Mouse (Mus musculus): ENCODE results near the gene Cdhr4.
A peak's percentile ranks its signal among the peaks of the same experiment; 100 is the strongest.

Cdhr4 gene

GRCm38 (mm10) chr9:107975399-107976386, 16.6 kb upstream of the Cdhr4 start, which contains the start of gene Uba7:
Uba7 (plus strand) TSS chr9:107975505.
- no peak for DNase-seq (ENCODE audit: low spot score in 2 of 2)

GRCm38 (mm10) chr9:107978815-107979214, 13.5 kb upstream of the Cdhr4 start:
- DNase-seq (ENCODE audit: low spot score in 2 of 2), result no peak

DNA sequence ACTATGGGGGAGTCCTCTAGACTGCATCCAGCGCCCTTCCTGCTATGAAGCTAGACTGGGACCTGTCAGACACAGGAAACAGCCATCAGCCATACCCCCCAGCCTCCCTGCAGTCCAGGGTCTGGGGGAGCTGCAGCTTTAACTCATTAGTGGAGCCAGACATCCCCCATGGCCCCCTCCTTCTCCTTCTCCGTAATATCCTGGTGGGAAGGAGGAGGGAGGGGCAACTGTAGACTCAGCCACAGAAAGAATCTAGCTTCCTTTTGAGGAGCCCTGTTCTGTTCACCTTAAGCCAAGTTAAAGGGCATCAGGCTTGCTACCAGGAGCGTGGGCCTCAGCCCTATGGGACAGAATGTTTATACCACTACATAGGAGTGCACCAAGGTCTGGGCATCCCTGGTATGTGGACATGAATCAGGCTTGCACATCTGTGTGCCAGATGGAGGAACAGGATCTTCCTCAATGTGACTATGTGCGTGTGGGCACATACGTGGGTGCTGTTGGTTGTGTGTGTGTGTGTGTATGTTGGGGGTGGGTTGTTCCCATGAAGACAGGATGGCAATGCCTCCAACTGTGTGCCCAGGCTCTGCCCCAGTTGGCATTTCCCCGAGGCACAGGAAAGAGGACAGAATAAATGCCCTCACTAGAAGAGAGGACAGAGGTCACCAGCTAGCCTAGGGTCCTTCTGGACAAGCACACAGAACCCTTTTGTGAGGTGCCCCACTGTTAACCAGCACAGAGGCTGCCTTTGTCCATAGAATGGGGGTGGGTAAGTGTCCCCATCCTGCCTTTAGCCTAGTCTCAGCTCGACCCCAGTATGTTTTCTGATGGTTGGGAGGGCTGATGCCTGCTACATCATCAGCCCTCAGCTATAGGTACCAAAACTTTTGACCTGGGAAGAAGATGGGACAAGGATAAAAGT, 10.4 kb upstream of the Cdhr4 start:
- DNase-seq (ENCODE audit: low spot score in 2 of 2), result no peak

DNA sequence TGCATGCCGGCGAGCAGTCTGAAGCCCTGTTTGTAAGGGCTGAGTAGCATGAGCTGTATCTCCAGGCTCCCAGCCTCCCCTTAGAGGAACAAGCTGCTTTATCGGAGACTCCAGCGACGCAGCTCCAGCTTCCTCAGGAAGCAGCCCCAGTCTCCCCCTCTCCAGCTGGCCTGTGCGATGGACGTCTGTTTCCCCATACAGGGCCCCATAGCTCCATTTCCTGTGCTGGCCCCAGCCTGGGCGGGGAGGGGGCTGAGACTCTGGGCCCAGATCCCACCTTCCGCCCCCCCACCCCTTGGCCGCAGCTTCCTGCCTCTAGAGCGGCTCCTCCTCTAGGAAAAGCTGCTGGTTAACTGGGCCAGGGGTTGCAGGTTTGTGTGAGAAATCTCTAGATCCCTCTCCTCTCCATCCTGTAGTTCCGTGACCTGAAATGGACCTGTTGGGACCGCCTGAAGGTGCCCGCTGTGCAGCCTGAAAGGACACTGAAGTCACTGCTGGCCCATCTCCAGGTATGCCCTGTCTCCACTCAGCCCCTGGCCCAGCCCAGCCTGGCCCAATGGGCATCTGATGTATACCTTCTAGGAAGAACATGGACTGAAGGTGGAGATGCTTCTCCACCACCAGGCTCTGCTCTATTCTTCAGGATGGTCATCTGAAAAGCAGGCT, 9.5 kb upstream of the Cdhr4 start, which contains the start of gene Gm20661:
TSS of gene Gm20661 (plus strand) at position 378 of the 666 bp plus-strand sequence.
- peak; percentile 83 to 84 for DNase-seq (ENCODE audit: low spot score in 2 of 2)

GRCm38 (mm10) chr9:107983421-107983890, 8.8 kb upstream of the Cdhr4 start:
- peak; percentile 83 to 87 for DNase-seq (ENCODE audit: low spot score in 2 of 2)

GRCm38 (mm10) chr9:107984052-107984753, 8.1 kb upstream of the Cdhr4 start:
- no peak for DNase-seq (ENCODE audit: low spot score in 2 of 2)

- DNase-seq (ENCODE audit: low spot score in 2 of 2), result no peak
Measured at GRCm38 (mm10) chr9:107984754-107985055, 7.6 kb upstream of the Cdhr4 start.

DNA sequence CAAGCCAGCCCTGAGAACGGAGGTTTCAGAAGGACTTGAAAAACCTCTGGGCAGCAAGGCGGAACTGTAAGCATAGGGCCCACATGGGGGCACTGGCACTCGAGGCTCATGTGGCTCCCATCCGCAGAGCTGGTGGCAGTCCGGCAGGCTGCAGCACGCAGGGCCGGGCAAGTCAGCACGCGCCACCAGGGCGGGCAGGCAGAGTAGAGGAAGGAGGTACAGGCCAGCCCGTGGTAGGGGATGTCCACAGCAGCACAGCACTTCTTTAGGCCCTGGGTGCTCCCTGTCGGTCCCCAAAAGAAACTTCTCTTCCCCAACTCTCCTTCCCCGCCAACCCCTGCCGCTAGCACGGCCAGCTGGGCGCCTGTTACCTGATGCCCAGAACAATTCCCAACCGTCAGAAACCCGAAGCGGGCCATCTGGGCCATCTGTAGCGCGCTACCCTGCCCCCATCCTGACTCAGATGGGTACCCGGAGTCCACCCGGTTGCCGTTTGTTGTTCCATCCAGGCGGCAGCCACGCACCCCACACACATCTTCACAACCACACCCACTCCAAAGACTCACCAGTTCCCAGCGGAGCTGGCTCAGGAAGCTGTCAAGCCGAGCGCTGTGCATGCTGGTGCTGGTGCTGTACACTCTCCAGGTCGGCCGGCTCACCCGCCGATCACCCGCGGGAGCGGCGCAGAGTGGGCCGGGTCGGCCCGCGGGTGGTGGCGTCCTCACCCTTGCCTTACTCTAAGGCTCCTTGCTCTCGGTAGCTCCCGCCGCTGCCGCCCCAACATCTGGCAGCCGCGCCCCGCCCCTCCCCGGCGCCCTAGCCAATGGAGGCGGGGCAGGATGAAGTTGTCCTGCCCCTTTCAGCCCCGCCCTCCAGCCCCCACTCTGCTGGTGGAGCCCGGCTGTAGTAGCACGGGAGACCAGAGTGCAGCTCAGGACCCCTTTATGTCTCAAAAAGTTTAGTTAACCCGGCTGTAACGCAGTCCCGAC, 6.9 kb upstream of the Cdhr4 start, which contains the start of gene Inka1:
TSS of gene Inka1 (minus strand) at position 749 of the 989 bp plus-strand sequence.
- peak; percentile 89 to 92 for DNase-seq (ENCODE audit: low spot score in 2 of 2)

- peak; percentile 75 to 85 for DNase-seq (ENCODE audit: low spot score in 2 of 2)
Measured at GRCm38 (mm10) chr9:107986376-107986775, 5.9 kb upstream of the Cdhr4 start.

- no peak for DNase-seq (ENCODE audit: low spot score in 2 of 2)
Measured at GRCm38 (mm10) chr9:107987950-107988349, 4.3 kb upstream of the Cdhr4 start.

GRCm38 (mm10) chr9:107993013-107993412, 716 bp downstream of the Cdhr4 start:
- DNase-seq (ENCODE audit: low spot score in 2 of 2), result no peak

DNA sequence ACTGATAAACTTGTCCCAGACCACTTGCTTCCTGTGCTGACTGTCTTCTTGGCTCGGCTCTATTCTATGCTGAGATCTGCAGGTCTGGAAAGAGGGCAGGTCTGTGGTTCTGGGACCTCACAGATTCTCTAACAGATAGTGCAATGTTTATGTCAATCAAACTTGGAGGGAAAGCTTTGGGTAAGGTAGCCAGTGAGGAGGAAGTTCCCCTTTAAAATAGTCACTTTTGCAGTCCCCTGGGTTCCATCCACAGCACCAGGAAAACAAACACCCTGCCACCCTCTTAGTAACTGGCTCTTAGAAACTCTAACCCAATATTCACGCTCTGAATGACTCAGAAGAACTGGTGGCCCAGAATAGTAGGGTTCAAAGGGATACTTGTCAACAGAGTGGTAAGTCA, 2.2 kb downstream of the Cdhr4 start:
- no peak for DNase-seq (ENCODE audit: low spot score in 2 of 2)

- no peak for DNase-seq (ENCODE audit: low spot score in 2 of 2)
Measured at GRCm38 (mm10) chr9:107995513-107995912, 3.2 kb downstream of the Cdhr4 start.

DNA sequence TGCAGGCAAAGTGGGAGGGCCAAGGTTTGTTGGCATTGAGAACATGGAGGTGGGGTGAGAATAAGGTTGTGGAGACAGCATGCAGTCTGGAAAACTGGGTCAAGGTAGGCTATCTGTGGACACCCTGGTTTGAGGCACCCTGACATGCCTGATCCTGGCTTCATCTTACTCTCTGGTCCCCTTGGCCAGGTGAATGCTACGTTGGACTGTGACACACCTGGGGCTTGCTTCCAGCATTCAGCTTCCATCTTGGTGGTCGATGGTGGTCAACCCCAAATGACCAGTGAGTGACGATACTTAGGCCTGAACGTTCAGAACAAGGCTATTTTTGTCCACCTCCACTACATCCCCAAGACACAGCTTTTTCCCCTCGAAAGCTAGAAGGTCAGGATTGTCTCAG, 3.8 kb downstream of the Cdhr4 start, which contains the start of gene Gm20662:
TSS of gene Gm20662 (plus strand) at position 301 of the 400 bp plus-strand sequence.
- DNase-seq (ENCODE audit: low spot score in 2 of 2), result no peak

DNA sequence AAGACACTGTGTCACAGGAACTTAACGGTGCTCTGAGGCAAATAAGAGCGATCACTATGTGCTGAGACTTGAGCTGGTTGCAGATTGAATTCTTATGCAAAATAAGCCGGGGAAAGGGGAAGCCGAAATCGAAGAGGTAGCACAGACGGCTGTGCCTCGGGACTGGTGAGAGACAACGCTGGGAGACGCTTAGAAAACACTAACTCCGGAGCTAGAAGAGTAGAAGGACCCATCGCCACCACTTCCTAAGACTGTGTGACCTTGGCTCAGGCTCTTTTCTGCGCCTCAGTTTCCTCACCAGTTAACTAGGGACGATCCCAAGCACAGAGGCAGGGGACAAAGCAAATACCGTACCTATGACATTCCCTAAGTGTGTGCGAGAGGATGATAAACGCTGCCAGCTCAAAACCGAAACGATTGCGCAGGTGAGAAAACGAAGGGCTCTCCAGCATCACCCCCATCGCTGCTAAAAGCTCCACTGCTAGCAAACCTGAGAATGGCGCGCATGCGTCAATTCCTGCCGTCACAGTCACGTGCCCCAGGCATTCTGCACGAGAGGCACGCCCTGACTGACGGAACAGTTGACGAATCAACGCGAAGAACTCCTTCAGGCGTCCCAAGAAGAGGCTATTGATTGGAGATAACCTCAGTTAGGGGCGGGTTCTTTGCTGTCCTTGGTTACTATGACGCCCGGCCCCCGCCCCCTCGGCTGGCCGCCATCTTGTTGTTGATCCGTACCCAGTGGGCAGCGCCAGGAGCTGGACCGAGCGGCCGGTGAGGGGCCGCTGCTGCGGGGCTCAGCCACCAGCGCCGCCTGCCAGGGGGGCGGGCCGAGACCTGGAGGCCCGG, 9.8 kb downstream of the Cdhr4 start, which contains the start of gene Ip6k1:
TSS of gene Ip6k1 (plus strand) at position 580 of the 849 bp plus-strand sequence.
- DNase-seq (ENCODE audit: low spot score in 2 of 2), result peak; percentile 99 to 100

DNA sequence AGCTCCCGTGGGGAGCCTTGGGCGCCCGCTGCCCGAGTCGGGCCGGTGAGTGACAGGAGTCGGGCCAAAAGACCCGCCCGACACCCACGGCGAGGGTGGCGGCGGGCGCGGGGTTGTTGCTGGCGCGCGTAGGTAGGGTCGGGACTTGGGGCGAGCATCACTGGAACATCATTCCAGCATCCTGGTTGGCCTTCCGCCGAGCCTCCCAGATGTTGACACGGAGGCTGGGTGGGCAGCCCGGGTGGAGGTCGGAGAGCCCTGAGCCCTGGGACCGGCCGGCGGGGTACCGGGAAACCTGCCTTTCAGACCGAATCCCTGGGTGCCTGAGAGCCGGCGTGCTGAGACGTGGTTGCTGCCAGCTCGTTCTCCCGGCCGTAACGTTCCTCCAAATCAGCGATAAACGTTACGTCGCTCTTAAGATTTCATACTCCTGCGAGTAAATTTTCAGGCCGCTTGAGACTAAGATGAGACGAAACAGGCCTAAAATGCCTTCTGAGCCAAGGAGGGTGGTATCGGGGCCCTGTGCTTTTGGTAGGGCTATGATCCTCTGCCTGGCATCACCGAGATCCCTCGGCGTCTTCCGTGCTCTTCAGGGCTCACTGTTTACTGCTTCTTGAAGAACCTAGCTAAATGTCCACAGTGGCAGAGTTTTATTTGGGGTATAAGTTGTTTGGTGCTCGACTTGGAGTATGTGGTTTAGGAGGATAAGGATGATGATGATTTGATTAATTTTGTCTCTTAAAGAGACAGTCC, 10.7 kb downstream of the Cdhr4 start:
- no peak for DNase-seq (ENCODE audit: low spot score in 2 of 2)

DNA sequence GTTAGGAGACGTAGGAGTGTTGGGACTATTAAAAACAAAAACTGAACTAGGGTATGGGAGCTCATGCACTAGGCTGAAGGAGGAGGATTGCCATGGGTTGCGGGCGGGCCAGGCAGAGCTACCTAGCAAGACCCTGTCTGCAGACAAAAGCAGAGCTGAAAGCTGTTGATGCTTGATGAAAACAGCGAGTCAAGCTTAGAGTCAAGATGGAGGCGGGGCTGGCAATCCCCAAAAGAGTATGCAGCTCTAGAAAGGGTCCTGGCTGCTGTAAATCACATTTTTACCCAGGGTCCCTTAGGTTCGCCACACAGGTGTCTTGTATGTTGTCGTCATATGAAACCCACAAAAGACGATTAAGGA, 11.2 kb downstream of the Cdhr4 start:
- DNase-seq (ENCODE audit: low spot score in 2 of 2), result no peak

GRCm38 (mm10) chr9:108008041-108008440, 15.7 kb downstream of the Cdhr4 start:
- DNase-seq (ENCODE audit: low spot score in 2 of 2), result no peak
